Mouse (Mus musculus) mature B cell (primary cell): ENCODE measurements around the gene Nelfcd.

Source experiments
- in situ Hi-C: fragments of 300-500 bp; cut with MboI; formaldehyde crosslinking; loops from 2 replicates; pipeline ENCODE4 v1.14.3; 2019

The Nelfcd gene

GRCm38 (mm10) chr2:174415731-174416310 is at the start of gene Nelfcd:
Nelfcd (plus strand) TSS chr2:174415804.
- in situ Hi-C loops, result no loop called here

DNA sequence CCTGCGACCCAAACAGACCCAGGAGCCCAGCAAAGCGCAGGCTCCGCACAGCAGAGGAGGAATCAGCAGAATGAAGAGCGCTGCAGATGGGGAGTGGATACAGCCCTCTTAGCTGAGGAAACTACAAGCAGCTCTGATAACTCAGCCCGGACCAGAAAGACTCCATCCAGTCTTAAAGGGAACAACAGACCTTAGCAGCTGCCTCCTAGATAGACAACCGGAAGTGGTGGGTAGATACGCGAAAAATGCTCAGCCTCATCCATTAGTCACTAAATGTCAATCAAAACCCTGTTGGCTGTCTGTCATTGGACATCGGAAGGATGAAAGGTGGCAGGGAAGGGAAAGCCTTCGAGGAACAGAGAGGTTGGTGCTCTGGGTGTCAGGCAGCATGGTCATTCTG is 49.0 kb upstream of the Nelfcd start:
- in situ Hi-C loops, result no loop called here

DNA sequence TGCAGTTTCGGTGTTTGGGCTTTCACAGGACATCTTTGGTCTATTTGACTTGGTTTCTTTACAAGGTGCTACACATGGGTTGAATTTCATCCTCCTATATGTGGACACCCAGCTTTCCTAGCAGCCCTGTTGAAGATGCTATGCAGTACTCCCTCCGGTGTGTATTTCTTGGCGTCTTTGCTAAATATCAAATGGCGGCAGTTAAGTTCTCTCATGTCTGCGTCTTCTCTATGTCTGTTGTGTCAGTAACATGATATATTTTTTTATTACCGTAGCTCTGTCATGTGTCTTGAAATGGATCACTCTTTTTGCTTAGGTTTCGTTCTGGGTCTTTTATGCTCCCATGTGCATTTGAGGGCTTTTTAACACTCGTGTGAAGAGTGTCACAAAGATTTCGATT is 34.6 kb upstream of the Nelfcd start:
- in situ Hi-C loops, result no loop called here

GRCm38 (mm10) chr2:174391936-174392335 is 23.7 kb upstream of the Nelfcd start:
- in situ Hi-C loops, result no loop called here

- in situ Hi-C loops, result no loop called here
These were observed 23.1 kb upstream of the Nelfcd start for GRCm38 (mm10) chr2:174392554-174392953.

DNA sequence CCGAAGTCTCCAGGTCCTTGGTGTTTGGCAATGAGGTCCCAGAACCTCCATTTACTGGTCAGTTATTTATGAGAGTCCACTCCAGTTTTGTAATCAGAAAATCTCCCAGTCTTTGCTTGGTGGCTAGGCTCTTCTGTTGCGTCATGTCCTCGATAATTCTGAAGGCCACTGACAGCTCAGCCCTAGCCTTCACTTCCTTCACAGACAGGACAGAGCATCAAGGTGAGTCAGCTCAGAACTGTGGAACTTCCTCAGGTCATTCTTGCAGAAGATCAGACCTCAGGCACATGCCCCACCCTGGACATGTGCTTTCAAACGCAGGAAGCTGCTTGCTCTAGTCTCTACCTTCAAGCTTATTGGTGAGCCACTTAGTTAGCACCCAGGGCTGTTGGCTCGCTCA is 22.2 kb upstream of the Nelfcd start:
- in situ Hi-C loops, result no loop called here

DNA sequence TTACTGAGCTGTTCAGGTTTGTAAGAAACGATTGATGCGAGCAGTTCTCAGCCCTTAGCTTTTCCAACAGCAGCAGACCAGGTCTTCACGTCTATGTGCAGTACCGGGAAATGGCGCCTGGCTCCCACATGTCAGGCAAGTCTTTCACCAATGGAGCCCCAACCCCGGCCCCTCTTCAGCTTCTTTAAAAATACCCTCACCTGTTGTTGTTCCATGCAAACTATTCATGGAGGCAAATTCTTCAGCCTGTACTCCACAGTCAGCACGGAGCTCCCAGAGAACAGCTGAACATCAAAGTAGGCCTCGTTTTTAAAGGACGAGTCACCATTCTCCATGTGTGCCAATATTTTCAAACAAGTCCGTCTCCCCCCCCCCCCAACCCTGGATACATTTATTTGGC is 19.0 kb upstream of the Nelfcd start:
- in situ Hi-C loops, result no loop called here

DNA sequence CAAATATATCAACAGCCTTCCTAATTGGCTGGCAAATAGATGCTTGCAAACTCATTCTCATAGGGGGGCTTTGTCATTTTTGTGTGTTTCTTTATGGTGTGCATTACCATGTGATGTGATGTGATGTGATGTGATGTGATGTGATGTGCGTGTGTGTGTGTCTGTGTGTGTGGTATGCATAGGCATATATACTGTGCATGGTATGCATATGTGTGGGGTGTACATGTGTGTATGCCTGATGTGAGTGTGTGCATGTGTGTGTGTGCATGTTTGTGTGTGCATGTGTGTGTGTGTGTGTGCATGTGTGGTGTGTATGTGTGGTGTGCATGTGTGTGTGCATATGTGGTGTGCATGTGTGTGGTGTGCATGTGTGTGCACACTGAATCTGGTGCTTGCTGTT is 18.5 kb upstream of the Nelfcd start:
- in situ Hi-C loops, result no loop called here

GRCm38 (mm10) chr2:174397881-174398280 is 17.7 kb upstream of the Nelfcd start:
- in situ Hi-C loops, result no loop called here

DNA sequence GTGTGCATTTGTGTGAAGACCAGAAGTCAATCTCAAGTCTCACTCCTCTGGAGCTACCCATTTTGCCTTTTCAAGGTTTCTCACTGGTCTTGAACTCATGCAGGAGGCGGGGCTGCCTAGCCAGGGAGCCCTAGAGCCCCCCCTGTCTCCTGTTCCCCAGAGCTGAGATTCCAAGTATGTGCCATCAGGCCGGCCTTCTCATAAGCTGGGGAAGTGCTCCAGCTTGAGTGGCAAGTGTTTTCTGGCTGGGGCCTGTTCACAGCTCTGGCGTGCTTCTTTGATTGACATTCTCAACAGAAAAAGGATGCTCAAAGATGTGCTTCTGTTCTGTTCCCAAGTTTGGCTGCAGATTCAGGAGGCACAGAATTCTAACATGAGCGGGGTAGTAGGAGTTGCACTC is 15.2 kb upstream of the Nelfcd start:
- in situ Hi-C loops, result no loop called here

- in situ Hi-C loops, result no loop called here
These were observed 5.4 kb upstream of the Nelfcd start for GRCm38 (mm10) chr2:174410222-174410621.

DNA sequence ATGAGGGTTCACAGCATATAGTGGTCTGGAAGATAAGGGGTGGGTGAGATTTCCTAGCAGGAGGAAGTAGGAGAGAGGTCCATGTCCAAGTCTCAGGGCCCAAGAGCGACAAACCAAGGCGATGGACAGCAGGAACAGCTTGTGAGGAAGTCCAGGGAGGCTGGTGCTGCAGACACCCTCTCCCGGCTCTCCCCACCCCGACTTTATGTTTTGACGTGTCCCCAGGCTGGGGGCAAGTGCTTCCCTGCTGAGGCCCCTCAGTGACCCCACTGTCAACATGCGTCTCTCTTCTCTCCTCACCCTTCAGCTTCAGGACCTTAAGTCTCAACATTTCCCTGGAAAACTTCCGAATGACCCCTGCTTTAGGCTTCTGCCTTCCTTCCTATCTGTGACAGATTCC is 2.5 kb upstream of the Nelfcd start:
- in situ Hi-C loops, result no loop called here

DNA sequence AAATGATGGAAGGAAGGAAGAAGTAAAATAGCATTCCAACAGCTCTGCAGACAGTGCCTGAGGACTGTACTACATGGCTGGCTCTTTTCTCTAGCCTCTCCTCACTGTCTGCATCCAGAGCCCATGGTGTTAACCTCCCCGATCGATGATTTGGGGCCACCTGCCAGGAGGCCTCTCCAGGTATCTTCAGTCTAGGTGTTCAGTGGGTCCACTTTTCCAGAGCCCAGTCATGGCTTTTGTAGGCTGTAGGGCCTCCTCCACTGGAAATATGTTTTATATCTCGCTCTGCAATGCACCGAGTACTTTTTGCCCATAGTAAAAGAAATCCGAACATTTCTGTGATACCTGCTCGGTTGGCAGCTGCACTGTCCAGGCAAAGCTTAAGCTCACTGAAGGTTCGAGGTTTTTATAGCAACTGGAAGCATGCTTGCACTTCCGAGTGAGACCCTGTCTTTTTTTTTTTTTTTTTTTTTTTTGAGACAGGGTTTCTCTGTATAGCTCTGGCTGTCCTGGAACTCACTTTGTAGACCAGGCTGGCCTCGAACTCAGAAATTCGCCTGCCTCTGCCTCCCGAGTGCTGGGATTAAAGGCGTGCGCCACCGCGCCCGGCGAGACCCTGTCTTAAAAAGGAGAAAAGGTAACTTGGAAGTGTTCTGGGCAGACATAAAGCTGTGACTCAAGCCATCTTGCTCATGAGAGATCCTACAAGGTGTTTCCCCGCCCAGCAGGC is 438 bp upstream of the Nelfcd start:
- in situ Hi-C loops, result no loop called here

DNA sequence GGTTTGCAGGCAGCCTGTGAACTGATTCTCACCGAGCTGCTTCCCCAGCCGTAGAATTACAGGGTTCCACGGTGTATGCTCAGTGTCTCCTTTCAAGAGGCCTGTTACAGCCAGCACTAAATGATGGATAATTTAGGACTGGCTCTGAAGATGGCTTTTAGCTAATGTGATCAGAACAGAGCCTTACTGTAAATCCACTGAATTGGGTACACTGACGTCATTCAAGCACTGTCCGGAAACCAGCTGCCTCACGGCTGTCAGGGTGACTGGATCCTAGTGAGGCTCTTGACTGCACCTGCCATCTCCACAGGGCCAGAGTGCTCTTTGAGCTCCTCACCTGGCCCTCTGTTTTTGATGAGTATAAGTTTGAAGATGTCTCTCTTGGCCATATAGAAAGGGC is 5.5 kb downstream of the Nelfcd start:
- in situ Hi-C loops, result no loop called here

- in situ Hi-C loops, result no loop called here
These were observed 8.9 kb downstream of the Nelfcd start for GRCm38 (mm10) chr2:174424301-174425085.

- in situ Hi-C loops, result no loop called here
These were observed 11.3 kb downstream of the Nelfcd start for GRCm38 (mm10) chr2:174426856-174427255.

- in situ Hi-C loops, result no loop called here
These were observed 12.7 kb downstream of the Nelfcd start for GRCm38 (mm10) chr2:174428076-174428835.

- in situ Hi-C loops, result no loop called here
These were observed 13.5 kb downstream of the Nelfcd start for GRCm38 (mm10) chr2:174428996-174429591.

DNA sequence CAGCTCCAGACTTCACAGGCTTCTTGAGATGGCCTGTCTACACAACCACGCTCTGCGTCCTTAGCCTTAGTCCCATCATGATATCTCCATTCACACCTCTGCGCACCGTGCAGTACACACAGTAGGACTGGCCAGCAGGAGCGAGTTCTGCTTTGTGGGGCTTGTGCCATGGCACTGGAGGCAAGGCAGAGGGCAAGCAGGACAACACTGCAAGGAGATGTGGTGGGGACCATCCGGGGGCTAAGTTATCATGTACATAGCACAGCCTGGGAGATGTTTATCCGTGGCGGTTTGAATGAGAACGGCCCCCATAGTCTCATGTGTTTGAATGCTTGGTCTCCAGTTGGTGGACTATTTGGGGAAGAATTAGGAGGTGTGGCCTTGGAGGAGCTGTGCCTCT is 19.3 kb downstream of the Nelfcd start:
- in situ Hi-C loops, result no loop called here

GRCm38 (mm10) chr2:174436076-174436701 is 20.6 kb downstream of the Nelfcd start:
- in situ Hi-C loops, result no loop called here

DNA sequence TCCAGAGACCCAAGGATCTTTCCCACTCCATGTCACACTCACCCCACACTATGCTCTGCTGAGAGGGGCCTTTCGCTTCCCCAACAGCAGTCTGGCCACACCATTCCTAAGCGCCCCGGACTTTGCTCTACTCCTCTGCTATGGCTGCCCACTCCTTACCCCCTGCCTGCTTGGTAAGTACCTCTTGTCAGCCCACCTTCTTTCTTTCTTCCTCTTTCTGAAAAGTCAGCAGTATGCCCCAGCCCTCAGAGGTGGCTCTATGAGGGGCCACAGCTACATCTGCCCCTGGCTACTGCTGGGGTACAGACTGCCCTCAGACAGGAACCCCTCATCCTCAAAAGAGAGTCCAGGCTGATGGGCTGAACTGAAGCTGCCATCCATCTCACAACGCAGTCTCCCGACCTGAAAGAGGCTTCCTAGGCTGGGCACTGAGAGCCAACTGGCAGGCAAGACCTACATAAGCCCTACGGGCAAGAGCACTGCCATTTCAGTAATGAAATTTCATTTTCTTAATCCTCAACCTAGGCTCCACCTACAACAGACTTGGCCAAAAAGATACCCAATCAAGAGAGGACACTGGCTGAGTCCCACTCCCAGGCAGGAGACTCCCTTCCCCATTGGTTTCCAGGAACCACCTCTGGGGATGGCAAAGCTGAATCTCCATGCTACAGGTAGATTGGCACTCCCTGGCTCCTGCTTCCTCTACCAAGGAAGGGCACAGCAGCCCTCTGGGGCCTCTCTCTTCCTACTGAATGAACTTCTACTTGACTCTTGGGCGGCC is 21.5 kb downstream of the Nelfcd start:
- in situ Hi-C loops, result no loop called here
